Mouse (Mus musculus): ENCODE data around the gene Akna. TPM values are rescaled to one million over a fixed set of nuclear protein-coding genes. Genes with fewer than 3 reads are reported as not detected.
A peak's percentile ranks its signal among the peaks of the same experiment; 100 is the strongest.

Akna gene
- total and polyA plus RNA-seq, 2 experiments from 2014 or later, result 3.2 to 8.1 TPM

- ATAC-seq, result no peak
- H3K4me2 ChIP-seq (ENCODE audit: low read depth, low read length), result no peak overlapping the region
- H3K9me3 ChIP-seq (ENCODE audit: low read length), result no peaks in the 10 kb centered on the region
- peak; percentile 27 for DNase-seq (ENCODE audit: low spot score)
- TF ChIP-seq CTCF (IDR thresholded peaks at IDR 0.05; ENCODE audit: low read depth), result no peak
- no peak overlapping the region for H3K9ac ChIP-seq (replicated peaks; ENCODE audit: low read length)
- peaks cover 31% of the 10 kb centered on the region for H3K4me1 ChIP-seq (ENCODE audit: insufficient read depth, low read length)
- no peak overlapping the region for H3K4me3 ChIP-seq (ENCODE audit: low read length)
- H3K27me3 ChIP-seq (ENCODE audit: insufficient read depth, low read length), result no peaks in the 10 kb centered on the region
- H3K36me3 ChIP-seq (ENCODE audit: insufficient read depth, low read length), result no peaks in the 10 kb centered on the region
- H3K27ac ChIP-seq, result no peak overlapping the region; the same call in 1 of the 2 replicates
- 18% methylated on average over 7 of the region's 7 CpGs for WGBS
These were observed 1.9 kb upstream of the Akna start for GRCm38 (mm10) chr4:63405051-63405450.

GRCm38 (mm10) chr4:63404205-63404604, 1.1 kb upstream of the Akna start:
- no peak overlapping the region for H3K4me3 ChIP-seq (ENCODE audit: low read length)
- H3K36me3 ChIP-seq (ENCODE audit: insufficient read depth, low read length), result no peaks in the 10 kb centered on the region
- no peaks in the 10 kb centered on the region for H3K27me3 ChIP-seq (ENCODE audit: insufficient read depth, low read length)
- H3K4me1 ChIP-seq (ENCODE audit: insufficient read depth, low read length), result peaks cover 28% of the 10 kb centered on the region
- no peaks in the 10 kb centered on the region for H3K9me3 ChIP-seq (ENCODE audit: low read length)
- 0 out of 2 replicates have a peak overlapping the region, but pooled peaks have one; percentile 2 for H3K27ac ChIP-seq
- 70% methylated on average over 7 of the region's 7 CpGs for WGBS
- DNase-seq (ENCODE audit: low spot score) (no peak), ATAC-seq (no peak)
- no peak overlapping the region for H3K4me2 ChIP-seq (ENCODE audit: low read depth, low read length)
- no peak for TF ChIP-seq CTCF (IDR thresholded peaks at IDR 0.05; ENCODE audit: low read depth)
- no peak overlapping the region for H3K9ac ChIP-seq (replicated peaks; ENCODE audit: low read length)

- Histone ChIP-seq H3K27ac (peak overlapping the region; percentile 76), H3K27me3 (ENCODE audit: insufficient read depth, low read length) (no peaks in the 10 kb centered on the region), H3K9me3 (ENCODE audit: low read length) (no peaks in the 10 kb centered on the region), H3K9ac (replicated peaks; ENCODE audit: low read length) (no peak overlapping the region), H3K4me2 (ENCODE audit: low read depth, low read length) (peak overlapping the region; percentile 39), H3K4me1 (ENCODE audit: insufficient read depth, low read length) (peaks cover 25% of the 10 kb centered on the region), H3K36me3 (ENCODE audit: insufficient read depth, low read length) (no peaks in the 10 kb centered on the region), H3K4me3 (ENCODE audit: low read length) (peak overlapping the region; percentile 9; the same call in 1 of the 2 replicates)
- no peak for TF ChIP-seq CTCF (IDR thresholded peaks at IDR 0.05; ENCODE audit: low read depth)
- no peak for DNase-seq (ENCODE audit: low spot score)
- WGBS, result 63% methylated on average over 6 of the region's 6 CpGs
- ATAC-seq, result no peak
These were observed 596 bp downstream of the Akna start for GRCm38 (mm10) chr4:63402558-63402957.

- Histone ChIP-seq H3K9me3 (ENCODE audit: low read length) (no peaks in the 10 kb centered on the region), H3K4me3 (ENCODE audit: low read length) (no peak overlapping the region), H3K9ac (replicated peaks; ENCODE audit: low read length) (no peak overlapping the region), H3K27ac (no peak overlapping the region), H3K4me2 (ENCODE audit: low read depth, low read length) (peak overlapping the region; percentile 39; the same call in 1 of the 2 replicates), H3K36me3 (ENCODE audit: insufficient read depth, low read length) (no peaks in the 10 kb centered on the region), H3K4me1 (ENCODE audit: insufficient read depth, low read length) (peaks cover 25% of the 10 kb centered on the region), H3K27me3 (ENCODE audit: insufficient read depth, low read length) (no peaks in the 10 kb centered on the region)
- no peak for TF ChIP-seq CTCF (IDR thresholded peaks at IDR 0.05; ENCODE audit: low read depth)
- 82% methylated on average over 10 of the region's 10 CpGs for WGBS
- ATAC-seq (no peak), DNase-seq (ENCODE audit: low spot score) (no peak)
These were observed 1.1 kb downstream of the Akna start for GRCm38 (mm10) chr4:63402056-63402455.

GRCm38 (mm10) chr4:63401620-63402019, 1.5 kb downstream of the Akna start:
- ATAC-seq (no peak), DNase-seq (ENCODE audit: low spot score) (no peak)
- Histone ChIP-seq H3K36me3 (ENCODE audit: insufficient read depth, low read length) (no peaks in the 10 kb centered on the region), H3K4me3 (ENCODE audit: low read length) (no peak overlapping the region), H3K9me3 (ENCODE audit: low read length) (no peaks in the 10 kb centered on the region), H3K9ac (replicated peaks; ENCODE audit: low read length) (no peak overlapping the region), H3K27ac (no peak overlapping the region), H3K27me3 (ENCODE audit: insufficient read depth, low read length) (no peaks in the 10 kb centered on the region), H3K4me2 (ENCODE audit: low read depth, low read length) (no peak overlapping the region), H3K4me1 (ENCODE audit: insufficient read depth, low read length) (peaks cover 25% of the 10 kb centered on the region)
- WGBS, result 77% methylated on average over 6 of the region's 6 CpGs
- TF ChIP-seq CTCF (IDR thresholded peaks at IDR 0.05; ENCODE audit: low read depth), result no peak

- TF ChIP-seq CTCF (IDR thresholded peaks at IDR 0.05; ENCODE audit: low read depth), result no peak
- DNase-seq (ENCODE audit: low spot score), result no peak
- H3K4me1 ChIP-seq (ENCODE audit: insufficient read depth, low read length), result peaks cover 23% of the 10 kb centered on the region
- no peak overlapping the region for H3K27ac ChIP-seq
- H3K9me3 ChIP-seq (ENCODE audit: low read length), result no peaks in the 10 kb centered on the region
- no peak for ATAC-seq
- no peaks in the 10 kb centered on the region for H3K27me3 ChIP-seq (ENCODE audit: insufficient read depth, low read length)
- H3K4me2 ChIP-seq (ENCODE audit: low read depth, low read length), result no peak overlapping the region
- WGBS, result 89% methylated on average over 18 of the region's 18 CpGs
- no peaks in the 10 kb centered on the region for H3K36me3 ChIP-seq (ENCODE audit: insufficient read depth, low read length)
- H3K4me3 ChIP-seq (ENCODE audit: low read length), result no peak overlapping the region
- H3K9ac ChIP-seq (replicated peaks; ENCODE audit: low read length), result no peak overlapping the region
These were observed 2.4 kb downstream of the Akna start for GRCm38 (mm10) chr4:63400541-63401306.

GRCm38 (mm10) chr4:63399691-63400270, 3.4 kb downstream of the Akna start:
- 65% methylated on average over 8 of the region's 8 CpGs for WGBS
- ATAC-seq (no peak), DNase-seq (ENCODE audit: low spot score) (peak; percentile 44)
- Histone ChIP-seq H3K27me3 (ENCODE audit: insufficient read depth, low read length) (no peaks in the 10 kb centered on the region), H3K9ac (replicated peaks; ENCODE audit: low read length) (no peak overlapping the region), H3K4me1 (ENCODE audit: insufficient read depth, low read length) (peaks cover 15% of the 10 kb centered on the region), H3K27ac (peak overlapping the region; percentile 51; the same call in 1 of the 2 replicates), H3K36me3 (ENCODE audit: insufficient read depth, low read length) (no peaks in the 10 kb centered on the region; the same call in 1 of the 2 replicates), H3K4me2 (ENCODE audit: low read depth, low read length) (no peak overlapping the region), H3K9me3 (ENCODE audit: low read length) (no peaks in the 10 kb centered on the region), H3K4me3 (ENCODE audit: low read length) (no peak overlapping the region)
- no peak for TF ChIP-seq CTCF (IDR thresholded peaks at IDR 0.05; ENCODE audit: low read depth)

All from hindbrain, postnatal 0 days (tissue).